Mouse (Mus musculus): ENCODE data around the gene Cdk5r2.

Cdk5r2 gene

GRCm38 (mm10) chr1:74891513-74891912, 36.8 kb downstream of the Cdk5r2 start:
- no peak for DNase-seq (ENCODE audit: extremely low read depth, insufficient read length, low spot score)

- no peak for DNase-seq (ENCODE audit: extremely low read depth, insufficient read length, low spot score)
These were observed 37.8 kb downstream of the Cdk5r2 start for GRCm38 (mm10) chr1:74892351-74893133.

GRCm38 (mm10) chr1:74893134-74893855, 38.6 kb downstream of the Cdk5r2 start, which contains the start of gene Cryba2:
TSS of gene Cryba2 (minus strand) at chr1:74893143.
- no peak for DNase-seq (ENCODE audit: extremely low read depth, insufficient read length, low spot score)

GRCm38 (mm10) chr1:74894966-74895365, 40.2 kb downstream of the Cdk5r2 start:
- no peak for DNase-seq (ENCODE audit: extremely low read depth, insufficient read length, low spot score)

- DNase-seq (ENCODE audit: extremely low read depth, insufficient read length, low spot score), result no peak
These were observed 43.2 kb downstream of the Cdk5r2 start for GRCm38 (mm10) chr1:74897976-74898375.

- no peak for DNase-seq (ENCODE audit: extremely low read depth, insufficient read length, low spot score)
These were observed 44.1 kb downstream of the Cdk5r2 start for GRCm38 (mm10) chr1:74898656-74899431.

- no peak for DNase-seq (ENCODE audit: extremely low read depth, insufficient read length, low spot score)
These were observed 45.9 kb downstream of the Cdk5r2 start for GRCm38 (mm10) chr1:74900341-74901285.

GRCm38 (mm10) chr1:74901686-74902085, 47.0 kb downstream of the Cdk5r2 start:
- no peak for DNase-seq (ENCODE audit: extremely low read depth, insufficient read length, low spot score)

GRCm38 (mm10) chr1:74902191-74902590, 47.5 kb downstream of the Cdk5r2 start:
- no peak for DNase-seq (ENCODE audit: extremely low read depth, insufficient read length, low spot score)
